Mouse (Mus musculus): ENCODE data around the gene Gm7075.

DNA sequence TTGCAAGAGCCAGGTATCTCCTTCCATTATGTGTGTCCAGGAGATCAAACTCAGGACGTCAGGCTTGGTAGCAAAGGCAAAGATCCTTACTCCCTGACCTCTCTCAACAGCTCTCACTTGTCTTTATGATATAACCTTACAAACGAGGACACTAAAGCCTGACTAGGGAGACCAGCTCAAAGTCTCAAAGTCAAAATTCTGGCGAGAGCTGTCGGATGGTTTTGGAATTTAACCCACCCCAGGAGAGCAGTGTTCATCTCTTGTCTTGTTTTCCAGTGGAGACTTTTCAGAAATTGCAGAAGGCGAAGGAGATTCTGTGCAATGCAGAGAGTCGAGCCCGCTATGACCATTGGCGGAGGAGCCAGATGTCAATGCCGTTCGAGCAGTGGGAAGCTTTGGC is 24.6 kb downstream of the Gm7075 start:
- no peak for TF ChIP-seq GABPA (IDR thresholded peaks at IDR 0.05; ENCODE audit: insufficient replicate concordance, low read depth, low read length)
- no peak for TF ChIP-seq SMC3 (IDR thresholded peaks at IDR 0.05; ENCODE audit: low read depth, low read length)
- no peak for TF ChIP-seq POLR2A (IDR thresholded peaks at IDR 0.05; ENCODE audit: low read depth, low read length)
- no peak for TF ChIP-seq POLR2AphosphoS2 (IDR thresholded peaks at IDR 0.05; ENCODE audit: low read depth, low read length)
- no peak for TF ChIP-seq ZMIZ1 (IDR thresholded peaks at IDR 0.05; ENCODE audit: low read depth, low read length)
